Comparison of ENCODE assay signal across 8 mouse cellular contexts in genomic region chr11:109860508-109860907, GRCm38 (mm10). TPM values are rescaled to one million over a fixed set of nuclear protein-coding genes. Genes with fewer than 3 reads are reported as not detected.
DNase-seq lines count a peak whose midpoint lies in the region; ATAC-seq and TF ChIP-seq lines count a peak whose summit lies in the region.

No protein-coding gene starts in this region.

- TF ChIP-seq CTCF in left cerebral cortex, adult 2 months (IDR thresholded peaks at IDR 0.05) = peak; percentile 95

- ATAC-seq in activated CD4-positive, CD25-positive, alpha-beta regulatory T cell, adult 4 months = peak; percentile 63
- peak; percentile 78 for ATAC-seq in common myeloid progenitor, adult 5-6 weeks (replicated peaks; ENCODE audit: low read depth, poor library complexity, severe bottlenecking)

- WGBS in macrophage (ENCODE audit: missing documents) = 4% methylated on average over 9 of the region's 10 CpGs

- H3K36me3 ChIP-seq in macrophage (ENCODE audit: inconsistent target) = no peaks in the 10 kb centered on the region

- peak overlapping the region; percentile 55; the same call in 1 of the 2 replicates for H3K27ac ChIP-seq in left cerebral cortex, adult 2 months
- H3K27ac ChIP-seq in macrophage = peak overlapping the region; percentile 93

- peak overlapping the region; percentile 11; the same call in 1 of the 2 replicates for H3K4me3 ChIP-seq in left cerebral cortex, adult 2 months
- H3K4me3 ChIP-seq in macrophage (ENCODE audit: inconsistent target) = peak overlapping the region; percentile 26

- H3K79me2 ChIP-seq in macrophage (ENCODE audit: inconsistent target) = no peaks in the 10 kb centered on the region

- intact Hi-C loops in left cerebral cortex, adult 2 months (cut with DNase I) = loop anchor here (1.0 to 10.0 kb wide), 8 partner anchors 92 to 616 kb away; partner anchors contain the start of gene Fam20a

- peak; percentile 79 to 81 for DNase-seq in gastrocnemius, adult 8-10 months (ENCODE audit: low spot score in 2 of 2)
- peak; percentile 86 for DNase-seq in hindlimb bud, embryonic 11.5 days (ENCODE audit: extremely low spot score, low read depth, low spot score)
- DNase-seq in left cerebral cortex, adult 2 months (ENCODE audit: extremely low spot score in 1 of 2, low spot score in 2 of 2) = peak; percentile 87 to 94
- DNase-seq in retina, postnatal 7 days (ENCODE audit: low read depth, low spot score) = peak; percentile 80
- peak; percentile 81 to 89 for DNase-seq in urinary bladder, adult 18-20 months (ENCODE audit: low spot score in 2 of 2)

RNA-seq across cellular contexts. Expression of gene 1700012B07Rik, which starts 32.7 kb away (rescaled TPM):
- 1 to 10 TPM in 1 of 2 experiments, under 1 TPM in 1; 0.61 to 1.1 TPM for polyA plus RNA-seq in activated CD4-positive, CD25-positive, alpha-beta regulatory T cell, adult 4 months (2017; shearing (Covaris generic))
- total RNA-seq in common myeloid progenitor, adult 5-6 weeks (2017) = not detected in 2 replicates
- not detected for total RNA-seq in gastrocnemius, adult 8-10 months (2022)
- total RNA-seq in left cerebral cortex, adult 2 months (2021) = not detected
- total RNA-seq in macrophage (2018; cell fraction: chromatin; rRNA removed) = not detected
- not detected for total RNA-seq in macrophage (2018; cell fraction: cytosol; rRNA removed)
- total RNA-seq in macrophage (2018; cell fraction: nucleus; rRNA removed) = not detected
- polyA plus RNA-seq in macrophage (2018) = not detected in 3 replicates

Comparison
In these comparisons a context has a peak if more than half of its experiments do, and no peak if none do; other contexts are left out.
1. Peak in every context shown above with its lines: DNase-seq, ATAC-seq, H3K4me3 ChIP-seq and H3K27ac ChIP-seq.